Mouse (Mus musculus) CH12.LX (cell line): ENCODE results near the gene Endou. TPM values are rescaled to one million over a fixed set of nuclear protein-coding genes. Genes with fewer than 3 reads are reported as not detected.

ENCODE experiments used
- DNase-seq: peaks from one replicate; pipeline ENCODE4 v3.0.0-alpha.2; 2013; ENCODE audit errors: extremely low read depth
- H3K27ac ChIP-seq: 2 replicates; pipeline ENCODE4 v1.5.1; 2012; ENCODE audit warnings: low read depth, mild to moderate bottlenecking, control low read depth, moderate library complexity; ENCODE audit not compliant: insufficient read depth
- H3K27me3 ChIP-seq: replicated peaks from 2 replicates; pipeline ENCODE3; 2012; ENCODE audit warnings: inconsistent platforms
- H3K36me3 ChIP-seq, 2 experiments: replicated peaks in 1 of 2; 2 replicates each; pipeline versions ENCODE3 to v1.6.1; 2012; ENCODE audit warnings: inconsistent platforms in 1 of 2, low read length in 1 of 2, mild to moderate bottlenecking in 1 of 2, mixed read lengths in 1 of 2, moderate library complexity in 1 of 2; ENCODE audit not compliant: control insufficient read depth in 1 of 2, insufficient read depth in 1 of 2
- H3K4me1 ChIP-seq, 2 experiments: 2 replicates each; pipeline ENCODE4 v1.6.1; 2012; ENCODE audit warnings: inconsistent platforms in 1 of 2, moderate library complexity in 1 of 2; ENCODE audit not compliant: insufficient read depth in 2 of 2, control insufficient read depth in 1 of 2
- H3K4me2 ChIP-seq: 2 replicates; pipeline ENCODE4 v1.6.1; 2012; ENCODE audit warnings: low read depth, mild to moderate bottlenecking, control low read depth; ENCODE audit not compliant: poor library complexity, insufficient read depth, severe bottlenecking
- H3K4me3 ChIP-seq, 3 experiments: fragments of 150-350 bp in 1 of 3; sonication (generic) in 1 of 3; replicated peaks in 1 of 3; 2 replicates each; pipeline versions ENCODE3 to v1.5.1; 2011 to 2012; ENCODE audit warnings: low read depth in 2 of 3, low read length in 2 of 3, mild to moderate bottlenecking in 2 of 3, moderate library complexity in 2 of 3, control low read depth in 1 of 3, improper control_type of control experiment in 1 of 3, inconsistent platforms in 1 of 3, mixed read lengths in 1 of 3; ENCODE audit not compliant: poor library complexity in 1 of 3
- H3K79me2 ChIP-seq: replicated peaks from 2 replicates; pipeline ENCODE4 v1.6.1; 2012; ENCODE audit warnings: mild to moderate bottlenecking, moderate library complexity; ENCODE audit not compliant: control insufficient read depth, poor library complexity, insufficient read depth, severe bottlenecking; ENCODE audit errors: extremely low read depth
- H3K9ac ChIP-seq: 2 replicates; pipeline ENCODE4 v1.6.1; 2012; ENCODE audit warnings: low read depth, mild to moderate bottlenecking, control low read depth, moderate library complexity; ENCODE audit not compliant: insufficient read depth
- H3K9me3 ChIP-seq: replicated peaks from 2 replicates; pipeline ENCODE3; 2012; ENCODE audit warnings: low read length, inconsistent platforms, mixed read lengths
- BHLHE40 ChIP-seq: IDR thresholded peaks from 2 replicates; pipeline ENCODE4 v1.6.1; 2011; ENCODE audit warnings: mild to moderate bottlenecking, low read depth, low read length, improper control_type of control experiment
- ELF1 ChIP-seq: IDR thresholded peaks from 2 replicates; pipeline ENCODE4 v1.6.1; 2014; ENCODE audit warnings: low read depth, mild to moderate bottlenecking, inconsistent platforms, low read length, improper control_type of control experiment
- HCFC1 ChIP-seq: IDR thresholded peaks from 2 replicates; pipeline ENCODE4 v1.6.1; 2012; ENCODE audit warnings: low read depth, mild to moderate bottlenecking, inconsistent platforms, low read length, improper control_type of control experiment
- JUN ChIP-seq: IDR thresholded peaks from 2 replicates; pipeline ENCODE4 v1.6.1; 2011; ENCODE audit warnings: low read depth, mild to moderate bottlenecking, low read length, improper control_type of control experiment, moderate library complexity; ENCODE audit not compliant: insufficient read depth
- KAT2A ChIP-seq: IDR thresholded peaks from 2 replicates; pipeline ENCODE4 v1.6.1; 2012; ENCODE audit warnings: low read length, improper control_type of control experiment, inconsistent platforms; ENCODE audit not compliant: insufficient replicate concordance
- MXI1 ChIP-seq: IDR thresholded peaks from 2 replicates; pipeline ENCODE4 v1.6.1; 2011; ENCODE audit warnings: mild to moderate bottlenecking, low read depth, low read length, improper control_type of control experiment
- MYC ChIP-seq: IDR thresholded peaks from 2 replicates; pipeline ENCODE4 v1.6.1; 2011; ENCODE audit warnings: low read depth, mild to moderate bottlenecking, improper control_type of control experiment, low read length
- NELFE ChIP-seq: IDR thresholded peaks from 2 replicates; pipeline ENCODE4 v1.6.1; 2011; ENCODE audit warnings: low read depth, low read length, improper control_type of control experiment
- NRF1 ChIP-seq: IDR thresholded peaks from 2 replicates; pipeline ENCODE4 v1.6.1; 2014; ENCODE audit warnings: low read depth, mild to moderate bottlenecking, inconsistent platforms, low read length, improper control_type of control experiment, moderate library complexity
- PAX5 ChIP-seq: IDR thresholded peaks from 2 replicates; pipeline ENCODE4 v1.6.1; 2012; ENCODE audit warnings: low read length, inconsistent platforms, mixed read lengths
- POLR2A ChIP-seq: IDR thresholded peaks from 2 replicates; pipeline ENCODE4 v1.6.1; 2011; ENCODE audit warnings: low read depth, mild to moderate bottlenecking, improper control_type of control experiment, low read length
- POLR2AphosphoS2 ChIP-seq: IDR thresholded peaks from 2 replicates; pipeline ENCODE4 v1.6.1; 2011; ENCODE audit warnings: low read depth, low read length, improper control_type of control experiment
- RAD21 ChIP-seq: IDR thresholded peaks from 2 replicates; pipeline ENCODE4 v1.6.1; 2011; ENCODE audit warnings: low read depth, mild to moderate bottlenecking, low read length, improper control_type of control experiment, moderate library complexity
- SIN3A ChIP-seq: IDR thresholded peaks from 2 replicates; pipeline ENCODE4 v1.6.1; 2012; ENCODE audit warnings: low read length, improper control_type of control experiment, inconsistent platforms
- TBP ChIP-seq: conservative IDR thresholded peaks from 2 replicates; pipeline ENCODE4 v1.6.1; 2011; ENCODE audit warnings: low read depth, low read length, improper control_type of control experiment
- TCF12 ChIP-seq: IDR thresholded peaks from 2 replicates; pipeline ENCODE4 v1.6.1; 2014; ENCODE audit warnings: low read depth, mild to moderate bottlenecking, inconsistent platforms, low read length, improper control_type of control experiment
- UBTF ChIP-seq: IDR thresholded peaks from 2 replicates; pipeline ENCODE4 v1.6.1; 2012; ENCODE audit warnings: low read depth, mild to moderate bottlenecking, inconsistent platforms, low read length, improper control_type of control experiment, moderate library complexity
- USF1 ChIP-seq: IDR thresholded peaks from 2 replicates; pipeline ENCODE4 v1.6.1; 2014; ENCODE audit warnings: low read depth, mild to moderate bottlenecking, inconsistent platforms, low read length, improper control_type of control experiment
- ZKSCAN1 ChIP-seq: IDR thresholded peaks from 2 replicates; pipeline ENCODE4 v1.6.1; 2012; ENCODE audit warnings: low read depth, inconsistent platforms, low read length, improper control_type of control experiment, borderline replicate concordance
- ZMIZ1 ChIP-seq: IDR thresholded peaks from 2 replicates; pipeline ENCODE4 v1.6.1; 2012; ENCODE audit warnings: low read depth, mild to moderate bottlenecking, inconsistent platforms, low read length, improper control_type of control experiment
- dilution Hi-C: fragments of 300-500 bp; cut with MboI; formaldehyde crosslinking; loops from 2 replicates; pipeline ENCODE4 v1.14.3; 2020; ENCODE audit warnings: low sequenced_read_pairs; ENCODE audit not compliant: extremely low pct_unique_long_range_greater_than_20kb, extremely low pct_ligation_motif_present
- in situ Hi-C: fragments of 300-500 bp; cut with MboI; formaldehyde crosslinking; loops from 3 replicates; pipeline ENCODE4 v1.14.3; 2019; ENCODE audit warnings: low sequenced_read_pairs, low pct_ligation_motif_present, low pct_unique_long_range_greater_than_20kb, mixed read lengths
- polyA plus RNA-seq: library from polyadenylated mRNA; unstranded; fragments of >175 nt; gene quantifications from 2 replicates; pipeline ENCODE4 v1.2.1, GENCODE M21; 2012; ENCODE audit warnings: low read depth; ENCODE audit not compliant: insufficient read length
- total RNA-seq, 2 experiments: library from RNA; depleted of rRNA; stranded (reverse); fragments of 300-350 nt in 1 of 2; fragments of >200 nt in 1 of 2; gene quantifications; 2 replicates each; pipeline ENCODE4 v1.2.3; 2012 to 2014

The Endou gene
- total and polyA plus RNA-seq, 3 experiments = 49.5 to 66.9 (median 64.0) TPM

DNA sequence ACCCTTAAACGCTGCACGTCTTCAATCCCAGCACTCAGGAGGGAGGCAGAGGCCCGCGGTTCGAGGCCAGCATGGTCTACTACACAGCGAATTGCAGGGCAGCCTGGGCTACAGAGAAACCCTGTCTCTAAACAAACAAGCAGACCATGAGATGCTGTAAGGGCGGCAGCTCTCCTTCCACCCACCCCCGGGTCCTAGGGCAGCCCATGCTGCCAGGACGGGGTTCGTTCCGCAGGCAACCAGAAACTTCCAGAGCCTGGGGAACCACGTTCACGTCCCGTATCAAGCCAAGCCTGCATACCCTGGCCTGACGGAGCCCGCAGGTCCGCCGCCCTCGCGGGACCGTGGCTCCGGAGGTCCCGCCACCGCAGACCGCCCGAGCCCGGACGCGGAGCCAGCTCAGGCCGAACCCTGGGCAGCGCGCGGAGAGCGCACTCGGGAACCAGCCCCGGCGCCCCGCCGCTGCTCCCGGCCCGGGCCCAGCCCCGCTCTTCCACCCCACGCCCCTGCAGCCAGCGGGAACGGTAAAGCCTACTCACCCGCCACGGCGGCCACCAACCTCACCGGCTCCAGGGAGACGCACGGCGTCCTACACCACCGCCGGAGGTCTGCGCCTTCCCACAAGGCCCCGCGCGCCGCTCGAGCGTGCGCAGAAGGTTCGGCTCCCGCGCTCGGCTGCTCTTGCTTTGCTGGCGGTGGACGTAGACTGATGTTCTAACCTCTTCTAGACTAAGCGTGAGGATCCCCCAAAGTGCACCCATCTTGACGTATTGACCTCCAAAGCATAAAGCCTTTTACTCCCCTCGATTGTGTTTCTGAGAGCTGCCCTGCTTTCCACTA, 25.7 kb downstream of the Endou start, which contains the start of gene Rpap3:
TSS of gene Rpap3 (minus strand) at position 615 of the 840 bp plus-strand sequence.
- peaks cover 19 to 43% of the 10 kb centered on the region in 2 experiments for H3K36me3 ChIP-seq
- H3K79me2 ChIP-seq = peaks cover 25% of the 10 kb centered on the region
- peak within 1 kb of the TSS; percentile 5; the same call in 1 of the 2 replicates for H3K27ac ChIP-seq
- TF ChIP-seq SIN3A (peak; percentile 31; the same call in 1 of the 2 replicates), ELF1 (peak; percentile 11; the same call in 1 of the 2 replicates), ZKSCAN1 (no peak), TBP (peak; percentile 79), POLR2A (peak; percentile 94), USF1 (no peak), ZMIZ1 (peak; percentile 53; the same call in 1 of the 2 replicates), HCFC1 (peak; percentile 76), TCF12 (peak; percentile 79; the same call in 1 of the 2 replicates), NELFE (peak; percentile 90), MYC (no peak), KAT2A (0 out of 2 replicates have a peak, but pooled peaks have one; percentile 30), RAD21 (no peak), BHLHE40 (no peak), PAX5 (no peak), MXI1 (peak; percentile 85), JUN (no peak), POLR2AphosphoS2 (peak; percentile 41; the same call in 1 of the 2 replicates), NRF1 (peak; percentile 90), UBTF (0 out of 2 replicates have a peak, but pooled peaks have one; percentile 22)
- peak within 1 kb of the TSS; percentile 75 to 94 (median 79) for H3K4me3 ChIP-seq
- no peaks in the 10 kb centered on the region for H3K27me3 ChIP-seq
- dilution Hi-C loops (no loop called here), in situ Hi-C loops (no loop called here)
- H3K4me2 ChIP-seq = peak within 1 kb of the TSS; percentile 89
- H3K9me3 ChIP-seq = no peaks in the 10 kb centered on the region
- peak within 1 kb of the TSS; percentile 83 for H3K9ac ChIP-seq
- DNase-seq = peak; percentile 85
- peaks cover 6 to 15% of the 10 kb centered on the region in 2 experiments for H3K4me1 ChIP-seq

DNA sequence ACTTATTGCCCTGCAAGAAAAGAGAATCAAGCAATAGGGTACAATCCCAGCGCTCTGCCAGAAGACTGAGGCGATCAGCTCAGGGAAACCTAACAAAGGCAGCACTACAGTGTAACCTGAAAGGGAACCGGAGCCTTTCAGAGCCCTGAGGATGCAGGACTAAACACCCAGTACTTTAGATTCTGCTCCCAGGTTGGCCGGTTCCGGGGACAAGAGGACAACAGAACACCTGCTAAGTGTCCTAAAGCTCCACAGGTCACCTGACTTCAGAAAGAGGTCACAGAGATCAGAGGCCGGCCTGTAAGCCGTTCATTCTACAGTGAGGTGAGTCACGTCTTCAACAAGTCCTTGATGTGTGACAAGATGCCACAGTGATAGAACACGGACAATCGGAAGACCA, 34.5 kb downstream of the Endou start:
- H3K9me3 ChIP-seq = no peaks in the 10 kb centered on the region
- in situ Hi-C loops = no loop called here
- H3K27ac ChIP-seq = no peak overlapping the region
- dilution Hi-C loops = no loop called here
- peaks cover 78 to 97% of the 10 kb centered on the region in 2 experiments for H3K36me3 ChIP-seq
- DNase-seq = no peak
- no peak for TF ChIP-seq NRF1
- no peaks in the 10 kb centered on the region for H3K4me1 ChIP-seq
- no peak overlapping the region for H3K4me3 ChIP-seq
- no peaks in the 10 kb centered on the region for H3K27me3 ChIP-seq
- H3K9ac ChIP-seq = no peak overlapping the region
- no peaks in the 10 kb centered on the region for H3K79me2 ChIP-seq
- no peak overlapping the region for H3K4me2 ChIP-seq
